Mouse (Mus musculus): ENCODE results near the gene Srxn1. TPM values are rescaled to one million over a fixed set of nuclear protein-coding genes. Genes with fewer than 3 reads are reported as not detected.

Gene Srxn1
- total and polyA plus RNA-seq, 2 experiments from 2014 or later, result 9.5 to 10.9 TPM

- no peak for TF ChIP-seq CTCF (IDR thresholded peaks at IDR 0.05; ENCODE audit: low read depth)
- TF ChIP-seq EP300 (IDR thresholded peaks at IDR 0.05; ENCODE audit: low read depth), result no peak
- Histone ChIP-seq H3K9me3 (replicated peaks; ENCODE audit: control insufficient read depth, low read length) (no peaks in the 10 kb centered on the region), H3K4me1 (ENCODE audit: control insufficient read depth, insufficient read depth) (no peaks in the 10 kb centered on the region), H3K4me3 (ENCODE audit: low read depth, low read length) (no peak overlapping the region), H3K9ac (replicated peaks; ENCODE audit: low read depth, low read length) (no peak overlapping the region), H3K27me3 (ENCODE audit: control insufficient read depth, insufficient read depth, low read length) (peaks cover 21% of the 10 kb centered on the region; the same call in 1 of the 2 replicates), H3K27ac (ENCODE audit: low read depth) (no peak overlapping the region), H3K4me2 (ENCODE audit: low read depth, low read length) (no peak overlapping the region), H3K36me3 (replicated peaks; ENCODE audit: control insufficient read depth, insufficient read depth, low read length) (no peaks in the 10 kb centered on the region)
- 63% methylated on average over 9 of the region's 9 CpGs for WGBS
- ATAC-seq (ENCODE audit: insufficient read depth, low read depth) (no peak), DNase-seq (ENCODE audit: low spot score) (no peak)
Observed at GRCm38 (mm10) chr2:152069434-152069786, 35.9 kb upstream of the Srxn1 start.

DNA sequence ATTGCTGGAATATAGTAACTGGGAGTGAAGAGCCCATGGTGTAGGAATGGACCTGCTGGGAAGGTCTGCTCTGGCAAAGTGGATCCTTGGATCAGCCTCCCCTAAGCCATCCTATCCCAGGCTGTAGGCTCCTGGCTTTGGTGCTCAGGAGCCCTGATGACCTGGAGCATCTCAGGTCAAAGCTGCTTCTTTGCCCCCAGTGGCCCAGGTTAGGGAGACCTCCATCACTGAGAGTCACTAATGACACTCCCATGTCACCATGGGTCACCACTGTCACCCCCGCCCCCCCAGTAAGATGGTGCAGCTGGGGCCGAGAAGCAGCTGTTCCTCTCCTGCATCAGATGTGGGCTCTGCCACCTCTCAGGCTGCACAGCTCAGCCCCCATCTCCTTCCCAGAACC is 35.4 kb upstream of the Srxn1 start:
- DNase-seq (ENCODE audit: low spot score) (no peak), ATAC-seq (ENCODE audit: insufficient read depth, low read depth) (no peak)
- Histone ChIP-seq H3K4me1 (ENCODE audit: control insufficient read depth, insufficient read depth) (no peaks in the 10 kb centered on the region), H3K27ac (ENCODE audit: low read depth) (no peak overlapping the region), H3K4me2 (ENCODE audit: low read depth, low read length) (no peak overlapping the region), H3K9ac (replicated peaks; ENCODE audit: low read depth, low read length) (no peak overlapping the region), H3K36me3 (replicated peaks; ENCODE audit: control insufficient read depth, insufficient read depth, low read length) (no peaks in the 10 kb centered on the region), H3K27me3 (ENCODE audit: control insufficient read depth, insufficient read depth, low read length) (peaks cover 26% of the 10 kb centered on the region), H3K4me3 (ENCODE audit: low read depth, low read length) (no peak overlapping the region), H3K9me3 (replicated peaks; ENCODE audit: control insufficient read depth, low read length) (no peaks in the 10 kb centered on the region)
- TF ChIP-seq CTCF (IDR thresholded peaks at IDR 0.05; ENCODE audit: low read depth) (no peak), EP300 (IDR thresholded peaks at IDR 0.05; ENCODE audit: low read depth) (no peak)
- 66% methylated on average over 2 of the region's 2 CpGs for WGBS

DNA sequence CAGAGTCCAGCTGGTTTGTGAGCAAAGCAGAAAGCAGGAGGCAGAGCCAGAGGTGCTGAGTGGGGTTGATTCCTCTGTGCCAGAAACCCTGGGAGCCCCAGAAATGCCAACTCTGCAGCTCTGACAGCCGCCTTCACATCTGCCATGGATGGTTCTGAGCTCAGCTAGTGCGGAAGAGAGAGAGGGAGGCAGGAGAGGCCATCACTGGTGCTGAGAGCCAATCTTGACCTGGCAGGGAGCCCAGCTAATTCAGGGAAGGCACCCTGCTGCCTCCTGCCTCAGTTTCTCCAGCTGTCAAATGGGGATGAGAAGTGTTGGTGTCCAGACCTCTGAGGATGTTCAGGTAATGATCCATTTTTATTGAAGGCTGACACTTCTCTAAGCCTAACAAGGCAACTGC is 30.8 kb upstream of the Srxn1 start:
- no peaks in the 10 kb centered on the region for H3K36me3 ChIP-seq (replicated peaks; ENCODE audit: control insufficient read depth, insufficient read depth, low read length)
- DNase-seq (ENCODE audit: low spot score) (no peak), ATAC-seq (ENCODE audit: insufficient read depth, low read depth) (no peak)
- 59% methylated on average over 2 of the region's 2 CpGs for WGBS
- H3K4me1 ChIP-seq (ENCODE audit: control insufficient read depth, insufficient read depth), result no peaks in the 10 kb centered on the region
- H3K27me3 ChIP-seq (ENCODE audit: control insufficient read depth, insufficient read depth, low read length), result peaks cover 60% of the 10 kb centered on the region
- no peak overlapping the region for H3K27ac ChIP-seq (ENCODE audit: low read depth)
- no peak overlapping the region for H3K4me2 ChIP-seq (ENCODE audit: low read depth, low read length)
- TF ChIP-seq EP300 (IDR thresholded peaks at IDR 0.05; ENCODE audit: low read depth) (no peak), CTCF (IDR thresholded peaks at IDR 0.05; ENCODE audit: low read depth) (no peak)
- no peaks in the 10 kb centered on the region for H3K9me3 ChIP-seq (replicated peaks; ENCODE audit: control insufficient read depth, low read length)
- H3K4me3 ChIP-seq (ENCODE audit: low read depth, low read length), result no peak overlapping the region
- no peak overlapping the region for H3K9ac ChIP-seq (replicated peaks; ENCODE audit: low read depth, low read length)

- TF ChIP-seq EP300 (IDR thresholded peaks at IDR 0.05; ENCODE audit: low read depth) (no peak), CTCF (IDR thresholded peaks at IDR 0.05; ENCODE audit: low read depth) (no peak)
- H3K36me3 ChIP-seq (replicated peaks; ENCODE audit: control insufficient read depth, insufficient read depth, low read length), result no peaks in the 10 kb centered on the region
- H3K9me3 ChIP-seq (replicated peaks; ENCODE audit: control insufficient read depth, low read length), result no peaks in the 10 kb centered on the region
- H3K4me2 ChIP-seq (ENCODE audit: low read depth, low read length), result no peak overlapping the region
- DNase-seq (ENCODE audit: low spot score), result no peak
- ATAC-seq (ENCODE audit: insufficient read depth, low read depth), result no peak
- WGBS, result 32% methylated on average over 9 of the region's 9 CpGs
- no peak overlapping the region for H3K9ac ChIP-seq (replicated peaks; ENCODE audit: low read depth, low read length)
- H3K4me3 ChIP-seq (ENCODE audit: low read depth, low read length), result no peak overlapping the region
- H3K27me3 ChIP-seq (ENCODE audit: control insufficient read depth, insufficient read depth, low read length), result peaks cover 63% of the 10 kb centered on the region
- H3K4me1 ChIP-seq (ENCODE audit: control insufficient read depth, insufficient read depth), result no peaks in the 10 kb centered on the region
- H3K27ac ChIP-seq (ENCODE audit: low read depth), result no peak overlapping the region
Observed at GRCm38 (mm10) chr2:152075294-152075889, 29.9 kb upstream of the Srxn1 start.

- Histone ChIP-seq H3K36me3 (replicated peaks; ENCODE audit: control insufficient read depth, insufficient read depth, low read length) (no peaks in the 10 kb centered on the region), H3K27me3 (ENCODE audit: control insufficient read depth, insufficient read depth, low read length) (peaks cover 77% of the 10 kb centered on the region)
- no peak for DNase-seq (ENCODE audit: low spot score)
Observed at GRCm38 (mm10) chr2:152077337-152077736, 28.0 kb upstream of the Srxn1 start.

More at GRCm38 (mm10) chr2:152077337-152077736, 28.0 kb upstream of the Srxn1 start:
- no peaks in the 10 kb centered on the region for H3K9me3 ChIP-seq (replicated peaks; ENCODE audit: control insufficient read depth, low read length)
- H3K27ac ChIP-seq (ENCODE audit: low read depth), result no peak overlapping the region
- no peak for ATAC-seq (ENCODE audit: insufficient read depth, low read depth)
- H3K9ac ChIP-seq (replicated peaks; ENCODE audit: low read depth, low read length), result no peak overlapping the region
- H3K4me2 ChIP-seq (ENCODE audit: low read depth, low read length), result no peak overlapping the region
- TF ChIP-seq EP300 (IDR thresholded peaks at IDR 0.05; ENCODE audit: low read depth) (no peak), CTCF (IDR thresholded peaks at IDR 0.05; ENCODE audit: low read depth) (no peak)
- no peaks in the 10 kb centered on the region for H3K4me1 ChIP-seq (ENCODE audit: control insufficient read depth, insufficient read depth)
- no peak overlapping the region for H3K4me3 ChIP-seq (ENCODE audit: low read depth, low read length)
- WGBS, result 64% methylated on average over 3 of the region's 3 CpGs
